Mouse (Mus musculus) midbrain, postnatal 0 days (tissue): Measurements from ENCODE around the gene Efna5. TPM values are rescaled to one million over a fixed set of nuclear protein-coding genes. Genes with fewer than 3 reads are reported as not detected.

ENCODE experiments used
- ATAC-seq: fragments of 200-750 bp; cut with Nextera tagmentation; 2 replicates; pipeline ENCODE4 v1.8.0; 2017; ENCODE audit warnings: moderate number of reproducible peaks, mild to moderate bottlenecking, moderate TSS enrichment, moderate library complexity; ENCODE audit not compliant: low FRiP score
- DNase-seq: peaks from one replicate; pipeline ENCODE4 v3.0.0-alpha.2; 2015; ENCODE audit warnings: low spot score
- H3K27ac ChIP-seq: fragments of 300-500 bp; sonication (generic); 2 replicates; pipeline ENCODE4 v1.5.1; 2014; ENCODE audit warnings: low read depth, mild to moderate bottlenecking, low read length, mixed read lengths
- H3K27me3 ChIP-seq: fragments of 300-500 bp; sonication (generic); 2 replicates; pipeline ENCODE4 v1.6.1; 2014; ENCODE audit warnings: low read length, control low read depth, mixed read lengths; ENCODE audit not compliant: insufficient read depth
- H3K36me3 ChIP-seq: fragments of 300-500 bp; sonication (generic); 2 replicates; pipeline ENCODE4 v1.6.1; 2014; ENCODE audit warnings: low read length, control low read depth, mixed read lengths; ENCODE audit not compliant: insufficient read depth
- H3K4me1 ChIP-seq: fragments of 300-500 bp; sonication (generic); 2 replicates; pipeline ENCODE4 v1.6.1; 2014; ENCODE audit warnings: mild to moderate bottlenecking, control low read depth, antibody characterized with exemption, low read length, mixed read lengths; ENCODE audit not compliant: insufficient read depth
- H3K4me2 ChIP-seq: fragments of 300-500 bp; sonication (generic); 2 replicates; pipeline ENCODE4 v1.6.1; 2014; ENCODE audit warnings: low read depth, mild to moderate bottlenecking, low read length, mixed read lengths; ENCODE audit not compliant: poor library complexity, severe bottlenecking
- H3K4me3 ChIP-seq: fragments of 300-500 bp; sonication (generic); 2 replicates; pipeline ENCODE4 v1.5.1; 2014; ENCODE audit warnings: low read depth, mild to moderate bottlenecking, low read length, moderate library complexity
- H3K9ac ChIP-seq: fragments of 300-500 bp; sonication (generic); replicated peaks from 2 replicates; pipeline ENCODE4 v1.6.1; 2014; ENCODE audit warnings: mild to moderate bottlenecking, low read length, moderate library complexity, mixed read lengths; ENCODE audit not compliant: poor library complexity, severe bottlenecking
- H3K9me3 ChIP-seq: fragments of 300-500 bp; sonication (generic); 2 replicates; pipeline ENCODE4 v1.6.1; 2016; ENCODE audit warnings: low read length, control low read depth
- CTCF ChIP-seq: IDR thresholded peaks from 2 replicates; pipeline ENCODE4 v1.5.1; 2016; ENCODE audit warnings: antibody characterized with exemption, mild to moderate bottlenecking
- WGBS: fragments of 180-500 bp; shearing (Covaris S2); extraction: QIAGEN DNeasy Blood & Tissue Kit; methylation state at CpG from one replicate; pipeline ENCODE4 v1.1.7; 2014; 5-methylcytosine and 5-hydroxymethylcytosine counted together
- polyA plus RNA-seq: library from polyadenylated mRNA; unstranded; fragments of >200 nt; fragmentation: Nextera tagmentation; extraction: Ambion mirVana; gene quantifications from 2 replicates; pipeline ENCODE4 v1.2.1, GENCODE M21; 2015
- total RNA-seq: library from RNA; depleted of rRNA; stranded (reverse); fragments of >200 nt; gene quantifications from 2 replicates; pipeline ENCODE4 v1.2.3, GENCODE M21; 2014

Efna5 gene
- total and polyA plus RNA-seq, 2 experiments from 2014 or later, result 11.1 to 59.5 TPM

- H3K27ac ChIP-seq, result no peak overlapping the region
- H3K9me3 ChIP-seq, result no peaks in the 10 kb centered on the region
- H3K36me3 ChIP-seq, result no peaks in the 10 kb centered on the region
- H3K9ac ChIP-seq, result no peak overlapping the region
- no peak for DNase-seq
- no peak for TF ChIP-seq CTCF
- H3K4me2 ChIP-seq, result no peak overlapping the region
- ATAC-seq, result no peak
- no peaks in the 10 kb centered on the region for H3K4me1 ChIP-seq
- 88% methylated on average over 9 of the region's 9 CpGs for WGBS
- H3K4me3 ChIP-seq, result no peak overlapping the region
- no peaks in the 10 kb centered on the region for H3K27me3 ChIP-seq
These were observed 306.4 kb downstream of the Efna5 start for GRCm38 (mm10) chr17:62574499-62575265.

GRCm38 (mm10) chr17:62570101-62570500 is 311.0 kb downstream of the Efna5 start:
- H3K4me3 ChIP-seq, result no peak overlapping the region
- H3K9ac ChIP-seq, result no peak overlapping the region
- no peak overlapping the region for H3K27ac ChIP-seq
- H3K36me3 ChIP-seq, result no peaks in the 10 kb centered on the region
- ATAC-seq (no peak), DNase-seq (no peak)
- WGBS, result 87% methylated on average over 1 of the region's 1 CpGs
- H3K4me2 ChIP-seq, result no peak overlapping the region
- no peaks in the 10 kb centered on the region for H3K4me1 ChIP-seq
- no peaks in the 10 kb centered on the region for H3K9me3 ChIP-seq
- TF ChIP-seq CTCF, result no peak
- no peaks in the 10 kb centered on the region for H3K27me3 ChIP-seq

GRCm38 (mm10) chr17:62568019-62568418 is 313.1 kb downstream of the Efna5 start:
- WGBS, result 53% methylated on average over 4 of the region's 4 CpGs
- Histone ChIP-seq H3K4me1 (no peaks in the 10 kb centered on the region), H3K9me3 (no peaks in the 10 kb centered on the region), H3K27me3 (no peaks in the 10 kb centered on the region), H3K36me3 (no peaks in the 10 kb centered on the region), H3K4me3 (no peak overlapping the region), H3K27ac (no peak overlapping the region), H3K4me2 (no peak overlapping the region), H3K9ac (no peak overlapping the region)
- ATAC-seq, result no peak
- DNase-seq, result no peak
- TF ChIP-seq CTCF, result no peak

- no peak overlapping the region for H3K4me3 ChIP-seq
- ATAC-seq (no peak), DNase-seq (no peak)
- H3K9ac ChIP-seq, result no peak overlapping the region
- TF ChIP-seq CTCF, result no peak
- no peak overlapping the region for H3K4me2 ChIP-seq
- H3K4me1 ChIP-seq, result no peaks in the 10 kb centered on the region
- no peaks in the 10 kb centered on the region for H3K9me3 ChIP-seq
- H3K27ac ChIP-seq, result no peak overlapping the region
- H3K36me3 ChIP-seq, result no peaks in the 10 kb centered on the region
- H3K27me3 ChIP-seq, result no peaks in the 10 kb centered on the region
- WGBS, result 90% methylated on average over 1 of the region's 1 CpGs
These were observed 315.5 kb downstream of the Efna5 start for GRCm38 (mm10) chr17:62565632-62566031.

- 87% methylated on average over 7 of the region's 7 CpGs for WGBS
- H3K9ac ChIP-seq, result no peak overlapping the region
- no peak overlapping the region for H3K4me2 ChIP-seq
- TF ChIP-seq CTCF, result no peak
- H3K27ac ChIP-seq, result no peak overlapping the region
- no peak overlapping the region for H3K4me3 ChIP-seq
- no peaks in the 10 kb centered on the region for H3K36me3 ChIP-seq
- ATAC-seq (no peak), DNase-seq (no peak)
- H3K9me3 ChIP-seq, result no peaks in the 10 kb centered on the region
- no peaks in the 10 kb centered on the region for H3K27me3 ChIP-seq
- H3K4me1 ChIP-seq, result no peaks in the 10 kb centered on the region
These were observed 318.7 kb downstream of the Efna5 start for GRCm38 (mm10) chr17:62562439-62562838.

GRCm38 (mm10) chr17:62557215-62557614 is 323.9 kb downstream of the Efna5 start:
- H3K27ac ChIP-seq, result no peak overlapping the region
- DNase-seq (no peak), ATAC-seq (no peak)
- no peaks in the 10 kb centered on the region for H3K4me1 ChIP-seq
- no peak for TF ChIP-seq CTCF
- 59% methylated on average over 6 of the region's 6 CpGs for WGBS
- H3K27me3 ChIP-seq, result no peaks in the 10 kb centered on the region
- H3K36me3 ChIP-seq, result no peaks in the 10 kb centered on the region
- no peak overlapping the region for H3K4me3 ChIP-seq
- H3K9me3 ChIP-seq, result no peaks in the 10 kb centered on the region
- H3K9ac ChIP-seq, result no peak overlapping the region
- H3K4me2 ChIP-seq, result no peak overlapping the region
